19 mouse cellular contexts compared by ENCODE assay signal in genomic region chr1:182957826-182958544, GRCm38 (mm10). TPM values are rescaled to one million over a fixed set of nuclear protein-coding genes. Genes with fewer than 3 reads are reported as not detected.
DNase-seq lines count a peak whose midpoint lies in the region; ATAC-seq lines count a peak whose summit lies in the region.
"Had no signal": no experiment of that assay in that cellular context is flagged by ENCODE, and none has a peak within 500 bp of the region (broad histone marks: within the 10 kb centered on the region; RNA-seq: fewer than 3 reads in every experiment).

No protein-coding gene starts in this region.

- no peak for ATAC-seq in liver, embryonic 16.5 days (ENCODE audit: low read depth)
- ATAC-seq in liver, embryonic 11.5 days (replicated peaks; ENCODE audit: low FRiP score) = no peak
- ATAC-seq in intestine, embryonic 14.5 days (replicated peaks; ENCODE audit: low FRiP score, low TSS enrichment, low read depth) = no peak
- ATAC-seq: CD4-positive, CD25-positive, alpha-beta regulatory T cell, adult 4 months had no signal

- H3K4me3 ChIP-seq in heart, embryonic 10.5 days = no peak overlapping the region
- no peak overlapping the region for H3K4me3 ChIP-seq in liver, embryonic 16.5 days (ENCODE audit: low read depth, low read length)
- H3K4me3 ChIP-seq in liver, embryonic 11.5 days (ENCODE audit: low read depth, low read length) = no peak overlapping the region
- no peak overlapping the region for H3K4me3 ChIP-seq in intestine, embryonic 14.5 days (ENCODE audit: low read depth, low read length)
- H3K4me3 ChIP-seq: embryonic facial prominence, embryonic 13.5 days; erythroblast, embryonic 14.5 days; forebrain, embryonic 13.5 days; neural tube, embryonic 15.5 days had no signal

- 0 out of 2 replicates have a peak overlapping the region, but pooled peaks have one; percentile 16 for H3K27ac ChIP-seq in heart, embryonic 10.5 days
- H3K27ac ChIP-seq in liver, embryonic 16.5 days (ENCODE audit: low read length) = peak overlapping the region; percentile 3; the same call in 1 of the 2 replicates
- H3K27ac ChIP-seq in liver, embryonic 11.5 days (ENCODE audit: low read depth, low read length) = no peak overlapping the region
- peak overlapping the region; percentile 67; the same call in 1 of the 2 replicates for H3K27ac ChIP-seq in intestine, embryonic 14.5 days (ENCODE audit: low read depth)
- H3K27ac ChIP-seq: embryonic facial prominence, embryonic 13.5 days; forebrain, embryonic 13.5 days; liver, embryonic 14.5 days; neural tube, embryonic 15.5 days had no signal

- no peak overlapping the region for H3K4me2 ChIP-seq in liver, embryonic 16.5 days (ENCODE audit: low read depth, low read length)
- H3K4me2 ChIP-seq in liver, embryonic 11.5 days = no peak overlapping the region
- no peak overlapping the region for H3K4me2 ChIP-seq in intestine, embryonic 14.5 days (ENCODE audit: low read length)
- H3K4me2 ChIP-seq: embryonic facial prominence, embryonic 13.5 days; forebrain, embryonic 13.5 days; neural tube, embryonic 15.5 days had no signal

- intact Hi-C loops in left cerebral cortex, postnatal 36 days (cut with DNase I) = loop anchor here (5.0 kb wide), 1 partner anchor 51 kb away; no protein-coding TSS in a partner anchor

- WGBS in heart, embryonic 10.5 days = 83% methylated on average over 13 of the region's 13 CpGs
- WGBS in liver, embryonic 16.5 days (ENCODE audit: insufficient replicate concordance) = 66% methylated on average over 13 of the region's 13 CpGs
- 85% methylated on average over 13 of the region's 13 CpGs for WGBS in liver, embryonic 11.5 days
- 77% methylated on average over 13 of the region's 13 CpGs for WGBS in intestine, embryonic 14.5 days

- DNase-seq in heart, embryonic 10.5 days (ENCODE audit: low spot score) = no peak
- DNase-seq in heart, adult 18-20 months = no peak
- no peak for DNase-seq in liver, embryonic 11.5 days (ENCODE audit: low spot score)
- DNase-seq in adipocyte (ENCODE audit: low spot score) = peak; percentile 39
- no peak for DNase-seq in intestine, embryonic 14.5 days (ENCODE audit: low spot score)
- DNase-seq in right cerebral cortex, adult 18-20 months = no peak
- DNase-seq in left cerebral cortex, postnatal 36 days (ENCODE audit: low spot score in 2 of 2) = no peak
- DNase-seq: cerebellum, adult 18-20 months; cerebellum, postnatal 36 days; embryo, embryonic 11 days; heart, postnatal 36 days had no signal

- H3K9me3 ChIP-seq in heart, embryonic 10.5 days = no peaks in the 10 kb centered on the region
- H3K9me3 ChIP-seq in liver, embryonic 16.5 days (replicated peaks; ENCODE audit: control insufficient read depth, low read length) = no peaks in the 10 kb centered on the region
- H3K9me3 ChIP-seq in liver, embryonic 11.5 days (ENCODE audit: control insufficient read depth, low read length) = no peaks in the 10 kb centered on the region
- H3K9me3 ChIP-seq in intestine, embryonic 14.5 days (ENCODE audit: control insufficient read depth, low read length) = no peaks in the 10 kb centered on the region
- H3K9me3 ChIP-seq: embryonic facial prominence, embryonic 13.5 days; forebrain, embryonic 13.5 days; neural tube, embryonic 15.5 days had no signal

- H3K9ac ChIP-seq in liver, embryonic 16.5 days (ENCODE audit: low read depth, low read length) = no peak overlapping the region
- no peak overlapping the region for H3K9ac ChIP-seq in liver, embryonic 11.5 days (ENCODE audit: low read depth, low read length)
- H3K9ac ChIP-seq in intestine, embryonic 14.5 days (ENCODE audit: low read length) = no peak overlapping the region
- H3K9ac ChIP-seq: forebrain, embryonic 13.5 days; hindbrain, embryonic 14.5 days; liver, embryonic 14.5 days; neural tube, embryonic 15.5 days had no signal

- H3K36me3 ChIP-seq in heart, embryonic 10.5 days = no peaks in the 10 kb centered on the region
- H3K36me3 ChIP-seq in liver, embryonic 16.5 days (ENCODE audit: control insufficient read depth, insufficient read depth) = no peaks in the 10 kb centered on the region
- H3K36me3 ChIP-seq in liver, embryonic 11.5 days (ENCODE audit: control insufficient read depth, insufficient read depth, low read length) = no peaks in the 10 kb centered on the region
- no peaks in the 10 kb centered on the region for H3K36me3 ChIP-seq in intestine, embryonic 14.5 days (ENCODE audit: control insufficient read depth, insufficient read depth, low read length)
- H3K36me3 ChIP-seq: embryonic facial prominence, embryonic 13.5 days; neural tube, embryonic 15.5 days had no signal

- peaks cover 69% of the 10 kb centered on the region for H3K4me1 ChIP-seq in heart, embryonic 10.5 days
- H3K4me1 ChIP-seq in liver, embryonic 16.5 days (ENCODE audit: control insufficient read depth, low read depth, low read length) = peaks cover 12% of the 10 kb centered on the region
- peaks cover 13% of the 10 kb centered on the region for H3K4me1 ChIP-seq in liver, embryonic 11.5 days (replicated peaks; ENCODE audit: control insufficient read depth, insufficient read depth, low read length)
- H3K4me1 ChIP-seq in intestine, embryonic 14.5 days (replicated peaks; ENCODE audit: control insufficient read depth, insufficient read depth, low read length) = peaks cover 18% of the 10 kb centered on the region

- peaks cover 36% of the 10 kb centered on the region for H3K27me3 ChIP-seq in heart, embryonic 10.5 days (ENCODE audit: insufficient read depth, poor library complexity, severe bottlenecking)
- H3K27me3 ChIP-seq in liver, embryonic 16.5 days (ENCODE audit: control insufficient read depth, insufficient read depth, low read depth, low read length) = no peaks in the 10 kb centered on the region
- H3K27me3 ChIP-seq in liver, embryonic 11.5 days (replicated peaks; ENCODE audit: control insufficient read depth, insufficient read depth, low read length) = peaks cover 11% of the 10 kb centered on the region
- H3K27me3 ChIP-seq in intestine, embryonic 14.5 days (replicated peaks; ENCODE audit: control insufficient read depth, insufficient read depth, low read length) = no peaks in the 10 kb centered on the region
- H3K27me3 ChIP-seq: neural tube, embryonic 15.5 days had no signal

RNA-seq across cellular contexts. Expression of gene Tlr5, which starts 3.4 kb away (rescaled TPM):
- 1.8 and 3.3 TPM in 2 replicates for polyA plus RNA-seq in heart, embryonic 10.5 days (2016; fragmentation: Nextera tagmentation; extraction: Ambion mirVana)
- 1 to 10 TPM; 1.0 to 1.8 TPM for total RNA-seq in heart, adult 18-20 months (2021)
- 1.1 and 1.2 TPM in 2 replicates for polyA plus RNA-seq in liver, embryonic 16.5 days (2015; fragmentation: Nextera tagmentation; extraction: Ambion mirVana)
- polyA plus RNA-seq in liver, embryonic 11.5 days (2014; fragmentation: Nextera tagmentation; extraction: Ambion mirVana) = 0.48 and 0.49 TPM in 2 replicates
- 5.7 and 6.8 TPM in 2 replicates for polyA plus RNA-seq in intestine, embryonic 14.5 days (2014; fragmentation: Nextera tagmentation; extraction: Ambion mirVana)
- under 1 TPM; 0.20 to 0.27 TPM for total RNA-seq in left cerebral cortex, postnatal 36 days (2021)
- polyA plus RNA-seq: erythroblast, embryonic 14.5 days had no signal
